17 mouse cellular contexts compared by ENCODE assay signal in the genomic region with DNA sequence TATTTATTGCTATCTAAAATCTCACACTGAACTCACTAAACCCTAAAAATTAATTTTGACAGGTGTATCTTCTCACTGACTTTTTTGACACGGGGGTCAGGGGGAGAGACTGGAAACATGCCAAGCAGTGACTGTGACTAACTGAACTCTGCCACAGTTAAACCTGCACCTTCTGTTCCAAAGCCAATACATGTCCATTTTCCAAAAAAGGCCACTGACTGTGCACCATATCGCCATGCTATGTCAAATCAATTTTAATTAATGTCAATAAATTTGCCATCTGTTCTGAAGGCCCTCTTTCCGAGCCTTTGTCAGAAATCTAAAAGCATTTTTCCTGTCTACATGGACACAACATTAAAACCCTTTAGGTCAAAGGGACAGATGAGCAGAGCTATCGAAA. TPM values are rescaled to one million over a fixed set of nuclear protein-coding genes. Genes with fewer than 3 reads are reported as not detected.
DNase-seq lines count a peak whose midpoint lies in the region; ATAC-seq and TF ChIP-seq lines count a peak whose summit lies in the region.
"Had no signal": no experiment of that assay in that cellular context is flagged by ENCODE, and none has a peak within 500 bp of the region (broad histone marks: within the 10 kb centered on the region; RNA-seq: fewer than 3 reads in every experiment).

No protein-coding gene starts in this region.

- H3K9ac ChIP-seq in midbrain, embryonic 16.5 days (ENCODE audit: low read depth, low read length), result 0 out of 2 replicates have a peak overlapping the region, but pooled peaks have one; percentile 25
- H3K9ac ChIP-seq in intestine, embryonic 16.5 days (ENCODE audit: low read depth, low read length), result no peak overlapping the region
- H3K9ac ChIP-seq: lung, embryonic 15.5 days had no signal

- WGBS in midbrain, embryonic 16.5 days, result 38% methylated on average over 4 of the region's 4 CpGs
- WGBS in intestine, embryonic 16.5 days, result 64% methylated on average over 4 of the region's 4 CpGs

- H3K27me3 ChIP-seq in midbrain, embryonic 16.5 days (ENCODE audit: control insufficient read depth, insufficient read depth, low read depth, low read length), result no peaks in the 10 kb centered on the region
- H3K27me3 ChIP-seq in intestine, embryonic 16.5 days (replicated peaks; ENCODE audit: control insufficient read depth, insufficient read depth, low read length), result no peaks in the 10 kb centered on the region
- H3K27me3 ChIP-seq: lung, embryonic 15.5 days had no signal

- H3K4me2 ChIP-seq in midbrain, embryonic 16.5 days (ENCODE audit: low read length), result peak overlapping the region; percentile 49
- H3K4me2 ChIP-seq in intestine, embryonic 16.5 days (ENCODE audit: low read depth, low read length), result no peak overlapping the region
- H3K4me2 ChIP-seq: liver, embryonic 11.5 days; lung, embryonic 15.5 days had no signal

- TF ChIP-seq CTCF in layer of hippocampus, adult 2 months (conservative IDR thresholded peaks at IDR 0.05), result no peak
- no peak for TF ChIP-seq CTCF in cortical plate, adult 2 months (IDR thresholded peaks at IDR 0.05; ENCODE audit: extremely low read depth, insufficient read depth, low read length)

- peaks cover 2% of the 10 kb centered on the region; the same call in 1 of the 2 replicates for H3K4me1 ChIP-seq in brown adipose tissue, adult 24 weeks (ENCODE audit: control insufficient read depth, insufficient read depth, insufficient read length, low read length)
- H3K4me1 ChIP-seq in cortical plate, adult 2 months (ENCODE audit: control insufficient read depth, insufficient read depth, low read length), result no peaks in the 10 kb centered on the region; the same call in 1 of the 2 replicates
- peaks cover 4% of the 10 kb centered on the region for H3K4me1 ChIP-seq in midbrain, embryonic 16.5 days (ENCODE audit: control insufficient read depth, insufficient read depth, low read length)
- H3K4me1 ChIP-seq in intestine, embryonic 16.5 days (ENCODE audit: control insufficient read depth, insufficient read depth, low read length), result no peaks in the 10 kb centered on the region

- ATAC-seq in midbrain, embryonic 16.5 days, result no peak
- ATAC-seq in intestine, embryonic 16.5 days, result no peak
- ATAC-seq: CD4-positive, CD25-positive, alpha-beta regulatory T cell, adult 4 months had no signal

- H3K9me3 ChIP-seq in midbrain, embryonic 16.5 days (replicated peaks; ENCODE audit: control insufficient read depth, low read length, poor library complexity, severe bottlenecking), result no peaks in the 10 kb centered on the region
- no peaks in the 10 kb centered on the region for H3K9me3 ChIP-seq in intestine, embryonic 16.5 days (ENCODE audit: control insufficient read depth, low read length)
- H3K9me3 ChIP-seq: lung, embryonic 15.5 days had no signal

- H3K36me3 ChIP-seq in midbrain, embryonic 16.5 days (ENCODE audit: control insufficient read depth, insufficient read depth, low read length), result peaks cover 4% of the 10 kb centered on the region; the same call in 1 of the 2 replicates
- no peaks in the 10 kb centered on the region for H3K36me3 ChIP-seq in intestine, embryonic 16.5 days (ENCODE audit: control insufficient read depth, insufficient read depth, low read length)
- H3K36me3 ChIP-seq: lung, embryonic 15.5 days had no signal

- peak overlapping the region; percentile 81 for H3K27ac ChIP-seq in layer of hippocampus, adult 2 months
- peak overlapping the region; percentile 47 for H3K27ac ChIP-seq in brown adipose tissue, adult 24 weeks (replicated peaks; ENCODE audit: low read depth, low read length)
- no peak overlapping the region for H3K27ac ChIP-seq in cortical plate, adult 2 months (ENCODE audit: insufficient read depth, low read length)
- H3K27ac ChIP-seq in midbrain, embryonic 16.5 days (ENCODE audit: low read length), result no peak overlapping the region
- no peak overlapping the region for H3K27ac ChIP-seq in intestine, embryonic 16.5 days (ENCODE audit: low read length)
- H3K27ac ChIP-seq: lung, embryonic 15.5 days had no signal

- no peak for TF ChIP-seq POLR2A in cortical plate, adult 2 months (IDR thresholded peaks at IDR 0.05; ENCODE audit: extremely low read depth, insufficient read depth, low read length)

- peak overlapping the region; percentile 77 for H3K4me3 ChIP-seq in layer of hippocampus, adult 2 months
- no peak overlapping the region for H3K4me3 ChIP-seq in brown adipose tissue, adult 24 weeks (ENCODE audit: insufficient read depth, low read depth, low read length)
- peak overlapping the region; percentile 26 for H3K4me3 ChIP-seq in cortical plate, adult 2 months (ENCODE audit: insufficient read depth, low read length)
- peak overlapping the region; percentile 24 for H3K4me3 ChIP-seq in midbrain, embryonic 16.5 days (ENCODE audit: low read depth, low read length)
- no peak overlapping the region for H3K4me3 ChIP-seq in intestine, embryonic 16.5 days (ENCODE audit: low read length)
- H3K4me3 ChIP-seq: erythroblast, embryonic 14.5 days; lung, embryonic 15.5 days had no signal

- DNase-seq in layer of hippocampus, adult 2 months (ENCODE audit: low spot score in 2 of 2), result no peak
- DNase-seq in layer of hippocampus, postnatal 14 days (ENCODE audit: low spot score in 2 of 2), result no peak
- DNase-seq in thymus, postnatal 10 days (ENCODE audit: low spot score in 2 of 2), result no peak
- no peak for DNase-seq in thymus, postnatal 4 days
- DNase-seq: heart, postnatal 10 days; kidney, adult 11 months; kidney, postnatal 36 days; thymus, postnatal 25 days had no signal

RNA-seq across cellular contexts. Expression of gene B3galt2, which starts 4.9 kb away (rescaled TPM):
- 10 to 100 TPM; 19.2 to 21.5 TPM for total RNA-seq in layer of hippocampus, adult 2 months (2021)
- total RNA-seq in layer of hippocampus, postnatal 14 days (2021), result 10 to 100 TPM; 17.2 to 18.6 TPM
- 7.6 and 18.1 TPM in 2 replicates for polyA plus RNA-seq in brown adipose tissue, adult 24 weeks (2012; ENCODE audit: insufficient read depth, insufficient read length, missing spikeins)
- polyA plus RNA-seq in cortical plate, adult 2 months (2012; rRNA removed), result 8.7 and 9.7 TPM in 2 replicates
- polyA plus RNA-seq in midbrain, embryonic 16.5 days (2015; fragmentation: Nextera tagmentation; extraction: Ambion mirVana), result 7.7 and 8.0 TPM in 2 replicates
- polyA plus RNA-seq in intestine, embryonic 16.5 days (2015; fragmentation: Nextera tagmentation; extraction: Ambion mirVana), result 0.12 and 0.15 TPM in 2 replicates
- total RNA-seq: megakaryocyte progenitor cell, adult 5-6 weeks had no signal

RNA-seq across cellular contexts. Expression of gene Cdc73, which starts 57.3 kb away (rescaled TPM):
- 10 to 100 TPM; 74.4 to 75.1 TPM for total RNA-seq in layer of hippocampus, adult 2 months (2021)
- total RNA-seq in layer of hippocampus, postnatal 14 days (2021), result 10 to 100 TPM; 52.0 to 55.0 TPM
- polyA plus RNA-seq in brown adipose tissue, adult 24 weeks (2012; ENCODE audit: insufficient read depth, insufficient read length, missing spikeins), result 26.7 and 27.2 TPM in 2 replicates
- polyA plus RNA-seq in cortical plate, adult 2 months (2012; rRNA removed), result 13.0 and 14.1 TPM in 2 replicates
- polyA plus RNA-seq in midbrain, embryonic 16.5 days (2015; fragmentation: Nextera tagmentation; extraction: Ambion mirVana), result 14.3 and 17.5 TPM in 2 replicates
- polyA plus RNA-seq in intestine, embryonic 16.5 days (2015; fragmentation: Nextera tagmentation; extraction: Ambion mirVana), result 7.5 and 8.6 TPM in 2 replicates

Comparison
In these comparisons a context has a peak if more than half of its experiments do, and no peak if none do; other contexts are left out.
1. H3K27ac ChIP-seq: peak in layer of hippocampus, adult 2 months (single experiment) and brown adipose tissue, adult 24 weeks (single experiment); none in cortical plate, adult 2 months (single experiment), midbrain, embryonic 16.5 days (single experiment) and intestine, embryonic 16.5 days (single experiment).
2. H3K4me3 ChIP-seq: peak in layer of hippocampus, adult 2 months (single experiment), cortical plate, adult 2 months (single experiment) and midbrain, embryonic 16.5 days (single experiment); none in brown adipose tissue, adult 24 weeks (single experiment) and intestine, embryonic 16.5 days (single experiment).